Mouse (Mus musculus): ENCODE measurements around the gene Pxmp2.

DNA sequence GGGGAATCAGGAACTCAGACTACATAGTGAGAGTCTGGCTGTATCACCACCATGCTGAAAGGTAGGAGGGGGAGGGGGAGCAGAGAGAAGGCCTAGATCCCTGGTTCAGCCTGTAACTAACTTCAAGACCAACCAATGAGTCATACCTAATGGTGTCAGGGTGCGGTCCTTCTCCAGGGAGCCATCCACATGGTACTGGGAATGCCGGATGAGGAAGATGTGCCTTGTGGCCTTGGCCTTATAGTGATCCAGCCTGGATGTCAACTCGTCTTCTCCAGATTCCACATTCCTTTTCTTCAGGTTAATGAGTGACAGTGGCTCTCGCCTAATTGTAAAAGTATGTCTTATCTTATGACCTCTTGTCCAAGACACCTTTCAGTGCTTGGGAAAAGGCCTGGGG is 19.0 kb downstream of the Pxmp2 start:
- TF ChIP-seq CTCF (IDR thresholded peaks at IDR 0.05; ENCODE audit: control insufficient read depth, insufficient read depth, insufficient read length): no peak
- no peak for TF ChIP-seq CEBPB (IDR thresholded peaks at IDR 0.05; ENCODE audit: low read depth)
- TF ChIP-seq MYOG (IDR thresholded peaks at IDR 0.05; ENCODE audit: control insufficient read depth, extremely low read depth, insufficient read length): no peak
- TF ChIP-seq MAX (IDR thresholded peaks at IDR 0.05): no peak
- no peak for TF ChIP-seq FOSL1 (IDR thresholded peaks at IDR 0.05; ENCODE audit: insufficient read depth, low read length, poor library complexity, severe bottlenecking)
- TF ChIP-seq MYOD1 (IDR thresholded peaks at IDR 0.05; ENCODE audit: control insufficient read depth, insufficient read length, low read depth): no peak
